In genomic region chr12:117083856-117084701, GRCm38 (mm10) we compare ENCODE assay signal across 12 mouse cellular contexts.
A peak's percentile ranks its signal among the peaks of the same experiment; 100 is the strongest.
DNase-seq lines count a peak whose midpoint lies in the region; ATAC-seq lines count a peak whose summit lies in the region.
"Had no signal": no experiment of that assay in that cellular context is flagged by ENCODE, and none has a peak within 500 bp of the region (broad histone marks: within the 10 kb centered on the region; RNA-seq: fewer than 3 reads in every experiment).

No protein-coding gene starts in this region.

- 76% methylated on average over 3 of the region's 3 CpGs for WGBS in embryonic facial prominence, embryonic 11.5 days
- WGBS in embryonic facial prominence, embryonic 10.5 days, result 71% methylated on average over 3 of the region's 3 CpGs
- 61% methylated on average over 3 of the region's 3 CpGs for WGBS in hindbrain, embryonic 15.5 days
- 73% methylated on average over 3 of the region's 3 CpGs for WGBS in neural tube, embryonic 15.5 days

- H3K27ac ChIP-seq in embryonic facial prominence, embryonic 11.5 days (replicated peaks; ENCODE audit: low read depth, low read length), result no peak overlapping the region
- no peak overlapping the region for H3K27ac ChIP-seq in embryonic facial prominence, embryonic 10.5 days (replicated peaks)
- peak overlapping the region; percentile 53; the same call in 1 of the 2 replicates for H3K27ac ChIP-seq in hindbrain, embryonic 15.5 days (replicated peaks)
- H3K27ac ChIP-seq in neural tube, embryonic 15.5 days (replicated peaks), result peak overlapping the region; percentile 58; the same call in 1 of the 2 replicates
- H3K27ac ChIP-seq: intestine, embryonic 15.5 days; liver, embryonic 15.5 days had no signal

- DNase-seq in embryonic facial prominence, embryonic 11.5 days (ENCODE audit: low spot score), result peak; percentile 6
- no peak for DNase-seq in embryonic facial prominence, embryonic 10.5 days (ENCODE audit: low spot score)
- DNase-seq in right cerebral cortex, postnatal 14 days, result peak; percentile 20
- DNase-seq in right cerebral cortex, adult 18-20 months, result no peak
- no peak for DNase-seq in gastrocnemius, postnatal 14 days
- DNase-seq in left cerebral cortex, adult 8-10 months (ENCODE audit: low spot score in 2 of 2), result no peak

- no peaks in the 10 kb centered on the region for H3K27me3 ChIP-seq in embryonic facial prominence, embryonic 11.5 days (ENCODE audit: control insufficient read depth, insufficient read depth, low read length)
- H3K27me3 ChIP-seq in embryonic facial prominence, embryonic 10.5 days (replicated peaks; ENCODE audit: low read depth, poor library complexity, severe bottlenecking), result no peaks in the 10 kb centered on the region
- no peaks in the 10 kb centered on the region for H3K27me3 ChIP-seq in hindbrain, embryonic 15.5 days
- H3K27me3 ChIP-seq in neural tube, embryonic 15.5 days (replicated peaks), result no peaks in the 10 kb centered on the region
- H3K27me3 ChIP-seq: intestine, embryonic 15.5 days; liver, embryonic 15.5 days had no signal

- H3K9ac ChIP-seq in embryonic facial prominence, embryonic 11.5 days (replicated peaks; ENCODE audit: low read length), result no peak overlapping the region
- no peak overlapping the region for H3K9ac ChIP-seq in hindbrain, embryonic 15.5 days
- H3K9ac ChIP-seq in neural tube, embryonic 15.5 days (replicated peaks), result no peak overlapping the region
- H3K9ac ChIP-seq: intestine, embryonic 15.5 days; liver, embryonic 15.5 days had no signal

- intact Hi-C loops in gastrocnemius, postnatal 14 days (cut with DNase I; ENCODE audit: low total_unique reads), result no loop called here

- H3K9me3 ChIP-seq in embryonic facial prominence, embryonic 11.5 days (replicated peaks; ENCODE audit: control insufficient read depth, low read length), result no peaks in the 10 kb centered on the region
- no peaks in the 10 kb centered on the region for H3K9me3 ChIP-seq in embryonic facial prominence, embryonic 10.5 days
- no peaks in the 10 kb centered on the region for H3K9me3 ChIP-seq in hindbrain, embryonic 15.5 days
- H3K9me3 ChIP-seq in neural tube, embryonic 15.5 days (replicated peaks), result no peaks in the 10 kb centered on the region
- H3K9me3 ChIP-seq: intestine, embryonic 15.5 days; liver, embryonic 15.5 days had no signal

- no peaks in the 10 kb centered on the region for H3K4me1 ChIP-seq in embryonic facial prominence, embryonic 11.5 days (ENCODE audit: control insufficient read depth, insufficient read depth, low read length)
- H3K4me1 ChIP-seq in embryonic facial prominence, embryonic 10.5 days, result peaks cover 12% of the 10 kb centered on the region
- H3K4me1 ChIP-seq in hindbrain, embryonic 15.5 days (replicated peaks), result peaks cover 22% of the 10 kb centered on the region
- H3K4me1 ChIP-seq in neural tube, embryonic 15.5 days, result peaks cover 17% of the 10 kb centered on the region
- H3K4me1 ChIP-seq: intestine, embryonic 15.5 days; liver, embryonic 15.5 days had no signal

- no peaks in the 10 kb centered on the region for H3K36me3 ChIP-seq in embryonic facial prominence, embryonic 11.5 days (replicated peaks; ENCODE audit: control insufficient read depth, insufficient read depth, low read depth, low read length)
- no peaks in the 10 kb centered on the region for H3K36me3 ChIP-seq in embryonic facial prominence, embryonic 10.5 days (replicated peaks)
- H3K36me3 ChIP-seq in hindbrain, embryonic 15.5 days, result no peaks in the 10 kb centered on the region
- no peaks in the 10 kb centered on the region for H3K36me3 ChIP-seq in neural tube, embryonic 15.5 days
- H3K36me3 ChIP-seq: intestine, embryonic 15.5 days; liver, embryonic 15.5 days had no signal

- H3K4me3 ChIP-seq in embryonic facial prominence, embryonic 11.5 days (ENCODE audit: low read depth, low read length), result no peak overlapping the region
- H3K4me3 ChIP-seq in embryonic facial prominence, embryonic 10.5 days, result no peak overlapping the region
- no peak overlapping the region for H3K4me3 ChIP-seq in hindbrain, embryonic 15.5 days
- no peak overlapping the region for H3K4me3 ChIP-seq in neural tube, embryonic 15.5 days (replicated peaks)
- H3K4me3 ChIP-seq: intestine, embryonic 15.5 days; liver, embryonic 15.5 days; myocyte had no signal

- no peak for ATAC-seq in embryonic facial prominence, embryonic 11.5 days (replicated peaks; ENCODE audit: insufficient number of reproducible peaks, low FRiP score, low TSS enrichment, low read depth)
- ATAC-seq in hindbrain, embryonic 15.5 days (ENCODE audit: low FRiP score, low read depth), result peak; percentile 46; the same call in 1 of the 2 replicates
- peak; percentile 54; the same call in 1 of the 2 replicates for ATAC-seq in neural tube, embryonic 15.5 days (ENCODE audit: low FRiP score)
- ATAC-seq: intestine, embryonic 15.5 days had no signal

- H3K4me2 ChIP-seq in embryonic facial prominence, embryonic 11.5 days (ENCODE audit: low read depth, low read length), result no peak overlapping the region
- H3K4me2 ChIP-seq in hindbrain, embryonic 15.5 days, result no peak overlapping the region
- H3K4me2 ChIP-seq in neural tube, embryonic 15.5 days, result no peak overlapping the region
- H3K4me2 ChIP-seq: heart, embryonic 11.5 days; intestine, embryonic 15.5 days; liver, embryonic 15.5 days had no signal

Comparison
In these comparisons a context has a peak if more than half of its experiments do, and no peak if none do; other contexts are left out.
1. DNase-seq: peak in embryonic facial prominence, embryonic 11.5 days (single experiment) and right cerebral cortex, postnatal 14 days (single experiment); none in embryonic facial prominence, embryonic 10.5 days (single experiment), right cerebral cortex, adult 18-20 months (single experiment), gastrocnemius, postnatal 14 days (single experiment) and left cerebral cortex, adult 8-10 months (0 of 2).
2. H3K27ac ChIP-seq: peak in hindbrain, embryonic 15.5 days (single experiment) and neural tube, embryonic 15.5 days (single experiment); none in embryonic facial prominence, embryonic 11.5 days (single experiment) and embryonic facial prominence, embryonic 10.5 days (single experiment).